Mouse (Mus musculus): ENCODE data around the gene Gm21731.
"Not testable (repeated sequence)": the region's sequence is repeated elsewhere in the genome, so short reads cannot be mapped to it uniquely, and the experiment has no call there.

Gene Gm21731

DNA sequence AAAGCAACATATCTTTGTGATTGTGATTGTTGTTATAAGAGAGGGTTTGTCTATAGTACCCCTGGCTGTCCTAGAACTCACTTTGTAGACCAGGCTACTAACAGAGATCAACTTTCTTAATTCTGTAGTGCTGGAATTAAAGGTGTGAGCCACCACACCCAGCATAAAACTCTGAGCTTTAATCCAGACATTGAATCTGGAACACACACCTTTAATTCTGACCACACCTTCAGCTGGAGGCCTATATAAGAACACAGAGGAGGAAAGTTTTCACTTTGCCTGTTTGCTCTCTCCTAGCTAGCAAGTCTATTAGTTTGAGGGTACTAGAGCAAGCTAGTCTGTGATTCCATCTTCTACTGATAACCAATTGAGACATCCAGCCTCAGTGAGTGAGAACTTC, at the start of gene Gm21731:
Gene Gm21731 (plus strand): TSS at position 301 of the 400 bp plus-strand sequence.
- DNase-seq = not testable (repeated sequence)

DNA sequence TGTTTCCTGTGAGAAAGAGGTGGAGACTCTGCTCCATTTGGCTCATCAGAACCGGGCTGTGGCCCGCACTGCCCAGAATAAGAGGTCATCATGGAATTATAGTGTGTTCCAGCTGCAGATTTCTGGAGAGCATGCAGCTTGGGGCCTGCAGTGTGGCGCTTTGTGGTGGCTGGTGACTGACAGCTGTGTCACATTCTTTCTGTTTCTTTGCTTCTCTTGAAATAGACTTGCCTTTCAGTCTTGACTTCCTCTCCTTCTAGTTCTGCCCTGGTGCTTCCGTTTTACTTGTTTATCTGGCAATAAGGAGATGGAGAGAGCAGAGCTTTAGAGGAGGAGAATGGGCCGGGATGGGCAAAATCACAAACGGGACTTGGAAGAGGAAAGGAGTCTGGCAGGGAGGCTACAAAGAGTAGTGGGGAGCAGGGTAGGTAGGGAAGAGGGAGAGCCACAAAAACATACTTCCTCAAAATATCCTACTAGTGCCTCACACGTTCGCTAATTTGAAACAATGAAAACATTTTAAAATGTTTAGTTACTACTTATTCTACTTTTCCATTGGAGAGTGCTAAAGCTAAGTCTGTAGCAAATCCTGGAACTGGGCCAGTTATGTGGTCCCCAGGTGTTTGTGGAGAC, 42.6 kb upstream of the Gm21731 start:
- not testable (repeated sequence) for DNase-seq

DNA sequence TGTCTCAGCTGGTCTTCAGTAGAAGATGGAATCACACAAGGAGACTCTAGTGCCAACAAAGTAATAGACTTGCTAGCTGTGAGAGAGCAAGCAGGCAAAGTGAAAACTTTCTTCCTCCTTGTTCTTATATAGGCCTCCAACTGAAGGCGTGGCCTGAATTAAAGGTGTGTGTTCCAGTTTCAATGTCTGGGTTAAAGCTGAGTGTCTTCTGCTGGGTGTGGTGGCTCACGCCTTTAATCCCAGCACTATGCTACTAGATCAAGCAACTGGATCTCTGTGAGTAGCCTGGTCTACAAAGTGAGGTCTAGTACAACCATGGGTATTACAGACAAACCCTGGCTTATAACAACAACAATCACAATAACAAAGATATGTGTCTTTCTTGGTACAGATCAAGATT, 23.1 kb upstream of the Gm21731 start, which contains the start of gene Gm21762:
Gene Gm21762 (minus strand): TSS at position 101 of the 400 bp plus-strand sequence.
- DNase-seq = not testable (repeated sequence)

DNA sequence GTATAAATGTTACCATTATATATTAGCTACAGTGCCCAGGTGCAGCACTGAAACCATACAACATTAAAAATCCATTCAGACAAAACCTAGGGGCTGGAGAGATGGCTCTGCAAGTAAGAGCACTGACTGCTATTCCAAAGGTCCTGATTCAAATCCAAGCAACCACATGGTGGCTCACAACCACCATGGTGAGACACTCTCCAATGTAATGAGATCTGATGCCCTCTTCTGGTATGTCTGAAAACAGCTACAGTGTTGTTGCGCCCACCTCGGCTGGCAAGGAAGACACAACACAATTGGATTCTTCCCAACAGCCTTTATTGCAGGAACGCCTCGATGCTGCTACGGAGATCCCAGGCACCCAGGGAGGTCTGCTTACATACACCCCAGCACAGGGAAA, 18.0 kb upstream of the Gm21731 start:
- not testable (repeated sequence) for DNase-seq

DNA sequence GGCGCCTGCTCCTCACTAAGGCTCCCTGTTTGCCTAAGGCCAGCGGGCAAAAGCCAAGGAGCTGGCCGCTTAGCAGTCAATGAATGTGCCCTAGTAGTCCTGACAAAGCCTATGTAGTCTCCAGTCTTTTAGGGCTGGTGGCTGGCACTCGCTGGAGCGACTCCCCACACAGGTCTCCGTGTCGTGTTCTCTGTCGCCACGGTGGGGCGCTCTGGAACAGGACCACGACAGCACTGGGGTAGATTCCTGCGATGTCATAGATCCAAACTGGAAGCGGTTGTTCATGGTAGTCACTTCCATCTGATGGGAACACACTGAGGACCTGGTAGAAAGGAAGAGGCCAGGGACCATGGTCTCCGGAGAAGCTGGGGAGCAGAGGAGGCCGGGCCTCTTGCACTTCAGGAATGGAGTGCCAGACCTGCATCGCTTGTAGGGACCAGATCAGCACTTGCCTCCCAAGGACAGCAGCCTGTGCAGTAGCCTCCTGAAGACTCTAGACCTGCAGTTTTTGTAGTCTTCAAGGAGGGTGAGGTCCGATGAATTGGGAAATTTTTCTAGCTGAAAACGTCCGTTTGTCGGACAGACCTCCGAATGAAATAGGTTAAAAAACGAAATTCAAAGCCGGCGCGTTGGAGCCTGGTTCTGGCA, 15.8 kb upstream of the Gm21731 start:
- peak; percentile 5 for DNase-seq

DNA sequence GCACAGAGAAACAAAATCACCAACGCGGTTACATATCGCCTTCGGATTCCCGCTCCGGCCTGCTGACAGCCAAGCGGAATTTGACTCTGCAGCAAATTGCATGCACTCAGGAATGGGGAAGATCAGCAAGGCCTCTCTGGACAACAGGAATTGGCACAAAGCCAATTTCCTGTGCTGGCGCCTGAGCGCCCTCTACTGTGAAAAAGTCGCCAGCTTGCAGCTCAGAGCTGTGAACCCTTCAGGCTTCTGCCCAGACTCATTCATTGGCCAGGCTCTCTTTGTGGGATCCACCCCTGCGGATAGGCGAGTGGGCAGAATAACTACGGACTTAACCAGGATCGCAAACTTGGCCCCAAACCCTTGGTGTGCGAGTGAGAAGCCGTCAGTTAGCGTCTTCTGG, 7.1 kb upstream of the Gm21731 start:
- DNase-seq = not testable (repeated sequence)

DNA sequence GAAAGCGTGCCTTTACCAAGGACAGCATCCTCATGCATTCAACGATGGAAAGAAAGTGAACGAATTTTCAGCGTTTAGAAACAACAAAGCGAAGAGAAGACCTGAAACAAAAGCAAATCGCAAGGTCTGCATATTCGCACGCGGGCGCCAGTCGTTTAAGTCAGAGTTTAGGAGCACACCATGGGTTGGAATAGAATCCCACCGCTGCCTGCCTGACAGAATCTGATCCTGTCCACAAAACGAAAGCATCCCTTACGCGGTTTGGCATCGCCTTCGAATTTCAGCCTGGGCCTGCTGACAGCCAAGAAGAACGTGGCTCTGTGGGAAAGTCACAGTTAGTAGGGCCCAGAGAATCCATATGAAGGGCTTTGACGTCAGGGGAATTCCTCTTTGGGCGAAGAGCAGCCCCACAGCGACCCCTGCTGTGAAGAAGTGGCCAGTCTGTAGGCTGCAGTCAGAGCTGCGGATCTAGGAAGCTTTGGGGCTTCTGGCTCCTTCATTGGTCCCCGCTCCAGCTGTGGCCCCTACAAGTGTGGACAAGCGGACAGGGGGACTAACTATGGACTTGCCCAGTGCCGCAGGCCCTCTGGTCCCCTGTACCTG, 6.4 kb upstream of the Gm21731 start:
- DNase-seq = not testable (repeated sequence)

DNA sequence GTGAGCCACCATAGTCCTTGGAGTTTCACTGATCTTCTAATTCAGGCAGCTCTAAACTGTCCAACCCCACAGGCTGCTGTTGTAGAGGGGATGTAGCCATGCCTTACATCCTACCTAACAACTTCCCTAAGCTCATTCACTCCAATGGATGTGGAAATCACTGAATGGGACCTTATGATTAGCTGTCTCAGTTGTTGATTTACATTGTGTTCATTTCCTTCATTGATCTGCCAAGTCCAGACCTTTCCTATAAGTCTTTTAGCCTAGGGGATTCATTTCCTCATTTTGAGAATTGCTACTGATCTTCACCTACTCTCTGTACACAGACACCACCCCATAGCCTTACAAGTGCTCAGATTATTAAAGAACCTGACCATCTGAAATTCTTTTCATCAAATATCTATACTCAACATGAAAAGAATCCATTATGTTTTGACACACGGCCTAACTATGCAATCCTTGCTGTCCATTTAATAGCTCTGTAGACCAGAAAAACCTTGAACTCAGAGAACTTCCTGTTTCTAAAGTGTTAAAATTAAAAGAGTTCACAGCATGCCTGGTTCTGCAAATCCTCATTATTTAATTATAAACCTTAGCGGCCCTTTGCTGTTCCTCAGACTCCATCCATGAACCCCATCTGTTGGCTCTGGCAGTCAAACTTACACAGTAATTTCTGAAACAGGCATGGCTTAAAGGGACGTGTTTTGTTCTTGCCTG, 12.5 kb downstream of the Gm21731 start:
- not testable (repeated sequence) for DNase-seq

DNA sequence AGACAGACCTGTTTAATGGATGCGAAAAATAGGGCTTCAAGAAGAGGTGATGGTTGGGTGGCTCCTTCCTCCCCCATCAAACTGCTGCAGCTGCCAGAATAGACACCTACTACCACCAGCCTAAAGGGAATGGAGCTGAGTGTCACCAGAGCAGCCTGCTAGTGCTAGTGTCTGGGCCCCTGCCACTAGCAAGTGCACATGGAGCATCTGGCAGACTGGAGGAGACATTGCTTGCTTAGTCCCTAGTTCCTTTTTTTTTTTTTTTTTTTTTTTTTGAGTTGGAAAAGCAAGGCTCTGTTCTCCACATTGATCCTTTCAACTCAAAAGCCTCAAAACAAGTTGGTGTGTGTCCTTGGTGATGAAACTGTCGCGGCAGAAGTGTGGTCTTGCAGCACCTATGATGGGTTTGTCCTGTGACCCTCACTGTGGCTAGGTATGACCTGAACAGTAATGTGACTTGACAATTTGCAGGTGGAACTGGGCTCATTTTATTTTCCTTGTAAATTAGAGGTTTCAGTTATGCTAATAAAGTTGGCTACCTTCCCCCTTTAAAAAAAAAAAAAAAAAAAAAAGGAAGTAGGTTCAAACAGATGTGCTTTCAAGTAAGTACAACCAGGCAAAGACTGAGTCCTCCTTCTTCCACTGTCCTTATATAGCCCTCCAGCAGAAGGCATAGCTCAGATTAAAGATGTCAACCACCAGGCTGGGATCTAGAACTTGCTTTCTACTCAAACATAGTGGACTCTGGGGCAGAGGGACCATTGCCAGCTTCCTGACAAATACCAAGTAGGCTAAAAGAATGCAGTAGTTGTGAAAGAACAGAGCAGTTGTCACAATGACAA, 20.1 kb downstream of the Gm21731 start:
- DNase-seq = not testable (repeated sequence)

DNA sequence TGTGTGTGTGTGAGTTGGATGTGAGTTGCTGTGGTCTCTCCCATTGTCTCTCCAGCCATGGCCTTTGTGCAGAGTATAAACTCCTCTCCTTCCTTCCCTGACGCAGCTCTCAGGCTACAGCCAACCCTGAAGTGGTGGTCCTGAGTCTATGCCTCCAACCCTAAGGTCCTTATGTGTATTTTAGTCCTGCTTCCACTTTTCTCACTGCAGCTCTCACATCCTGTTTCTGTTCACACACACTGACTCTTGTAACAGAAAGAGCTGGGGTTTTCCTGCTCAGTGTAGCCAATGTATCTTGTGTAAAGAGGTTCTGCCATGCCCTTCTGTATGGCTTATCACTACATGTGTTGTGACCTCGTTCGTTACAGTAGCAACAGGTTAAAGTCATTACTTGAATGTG, 20.8 kb downstream of the Gm21731 start:
- not testable (repeated sequence) for DNase-seq

DNA sequence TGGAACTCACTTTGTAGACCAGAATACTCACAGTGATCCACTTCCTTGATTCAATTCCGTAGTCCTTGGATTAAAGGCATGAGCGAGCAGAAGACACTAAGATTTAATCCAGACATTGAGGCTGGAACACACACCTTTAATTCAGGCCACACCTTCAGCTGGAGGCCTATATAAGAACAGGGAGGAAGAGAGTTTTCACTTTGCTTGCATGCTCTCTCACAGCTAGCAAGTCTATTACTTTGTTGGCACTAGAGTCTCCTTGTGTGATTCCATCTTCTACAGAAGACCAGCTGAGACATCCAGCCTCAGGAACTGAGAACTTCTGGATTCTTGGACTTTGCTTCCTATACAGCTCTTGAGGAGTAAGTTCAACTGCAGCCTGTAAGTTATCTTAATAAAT, 24.0 kb downstream of the Gm21731 start, which contains the start of gene AF067061:
Gene AF067061 (plus strand): TSS at position 245 of the 400 bp plus-strand sequence.
- DNase-seq = not testable (repeated sequence)

DNA sequence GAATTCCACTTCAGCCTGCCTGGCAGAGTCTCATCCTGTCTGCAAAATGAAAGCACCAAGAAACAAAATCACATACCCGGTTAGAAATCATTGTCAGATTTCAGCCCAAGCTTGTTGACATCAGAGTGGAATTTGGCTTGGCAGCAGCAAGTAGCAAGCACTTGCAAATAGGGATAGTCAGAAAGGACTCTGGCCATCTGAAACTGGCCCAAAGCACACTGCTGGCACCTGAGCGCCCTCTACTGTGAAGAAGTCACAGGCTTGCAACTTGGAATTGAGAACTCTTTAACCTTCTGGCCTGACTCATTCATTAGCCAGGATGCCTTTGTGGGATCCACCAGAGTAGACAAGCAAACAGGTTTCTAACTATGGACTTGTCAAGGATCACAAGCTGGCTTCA, 38.9 kb downstream of the Gm21731 start:
- not testable (repeated sequence) for DNase-seq

DNA sequence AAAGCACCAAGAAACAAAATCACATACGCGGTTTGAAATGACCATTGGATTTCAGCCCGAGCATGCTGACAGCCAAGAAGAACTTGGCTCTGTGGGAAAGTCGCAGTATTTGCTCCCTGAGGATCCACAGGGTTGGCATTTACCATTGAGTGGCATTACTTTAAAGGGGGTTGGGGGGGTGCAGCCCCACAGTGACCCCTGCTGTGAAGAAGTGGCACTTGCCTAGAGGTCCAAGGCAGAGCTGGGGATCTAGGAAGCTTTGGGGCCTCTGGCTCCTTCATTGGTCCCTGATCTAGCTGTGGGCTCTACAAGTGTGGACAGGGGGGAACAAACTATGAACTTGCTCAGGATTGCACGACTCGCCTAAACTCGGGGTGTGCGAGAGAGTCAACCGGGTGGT, 39.9 kb downstream of the Gm21731 start:
- DNase-seq = no peak

All from cerebellum, adult 9-10 months (tissue).